ENCODE assay signal across 8 mouse cellular contexts in genomic region chr17:4994504-4994812, GRCm38 (mm10). TPM values are rescaled to one million over a fixed set of nuclear protein-coding genes. Genes with fewer than 3 reads are reported as not detected.
DNase-seq lines count a peak whose midpoint lies in the region; ATAC-seq and TF ChIP-seq lines count a peak whose summit lies in the region.

No protein-coding gene starts in this region.

- TF ChIP-seq POLR2A in embryonic fibroblast, embryonic 13.5 days (IDR thresholded peaks at IDR 0.05; ENCODE audit: low read depth, low read length) = no peak

- peak overlapping the region; percentile 55 for H3K4me2 ChIP-seq in lung, embryonic 15.5 days
- H3K4me2 ChIP-seq in intestine, embryonic 14.5 days (ENCODE audit: low read length) = peak overlapping the region; percentile 81
- peak overlapping the region; percentile 69 for H3K4me2 ChIP-seq in neural tube, embryonic 13.5 days

- H3K9ac ChIP-seq in lung, embryonic 15.5 days = peak overlapping the region; percentile 99
- peak overlapping the region; percentile 100 for H3K9ac ChIP-seq in intestine, embryonic 14.5 days (ENCODE audit: low read length)
- H3K9ac ChIP-seq in neural tube, embryonic 13.5 days = peak overlapping the region; percentile 100

- DNase-seq in lung, postnatal 36 days = no peak
- no peak for DNase-seq in intestine, embryonic 14.5 days (ENCODE audit: low spot score)
- DNase-seq in right cerebral cortex, postnatal 4 days = no peak
- no peak for DNase-seq in adrenal gland, postnatal 4 days (ENCODE audit: low spot score in 2 of 2)
- DNase-seq in lung, postnatal 25 days (ENCODE audit: low spot score) = no peak

- peak overlapping the region; percentile 96 for H3K4me3 ChIP-seq in lung, embryonic 15.5 days
- peak overlapping the region; percentile 97 for H3K4me3 ChIP-seq in embryonic fibroblast, embryonic 13.5 days (ENCODE audit: insufficient read depth, low read length)
- H3K4me3 ChIP-seq in intestine, embryonic 14.5 days (ENCODE audit: low read depth, low read length) = peak overlapping the region; percentile 80
- peak overlapping the region; percentile 98 for H3K4me3 ChIP-seq in neural tube, embryonic 13.5 days

- ATAC-seq in lung, embryonic 15.5 days (ENCODE audit: borderline replicate concordance, extremely low read depth, low FRiP score, low TSS enrichment) = peak; percentile 56
- peak; percentile 52 for ATAC-seq in intestine, embryonic 14.5 days (replicated peaks; ENCODE audit: low FRiP score, low TSS enrichment, low read depth)
- peak; percentile 42; the same call in 1 of the 2 replicates for ATAC-seq in neural tube, embryonic 13.5 days (ENCODE audit: low read depth)

- H3K27me3 ChIP-seq in lung, embryonic 15.5 days = no peaks in the 10 kb centered on the region
- no peaks in the 10 kb centered on the region for H3K27me3 ChIP-seq in intestine, embryonic 14.5 days (replicated peaks; ENCODE audit: control insufficient read depth, insufficient read depth, low read length)
- no peaks in the 10 kb centered on the region for H3K27me3 ChIP-seq in neural tube, embryonic 13.5 days

- H3K9me3 ChIP-seq in lung, embryonic 15.5 days = no peaks in the 10 kb centered on the region
- H3K9me3 ChIP-seq in intestine, embryonic 14.5 days (ENCODE audit: control insufficient read depth, low read length) = no peaks in the 10 kb centered on the region
- H3K9me3 ChIP-seq in neural tube, embryonic 13.5 days = no peaks in the 10 kb centered on the region

- peak overlapping the region; percentile 100 for H3K27ac ChIP-seq in lung, embryonic 15.5 days
- H3K27ac ChIP-seq in embryonic fibroblast, embryonic 13.5 days (ENCODE audit: insufficient read depth, low read length) = peak overlapping the region; percentile 92
- peak overlapping the region; percentile 100 for H3K27ac ChIP-seq in intestine, embryonic 14.5 days (ENCODE audit: low read depth)
- peak overlapping the region; percentile 100 for H3K27ac ChIP-seq in neural tube, embryonic 13.5 days (replicated peaks)

- no peak for TF ChIP-seq CTCF in embryonic fibroblast, embryonic 13.5 days (IDR thresholded peaks at IDR 0.05; ENCODE audit: borderline replicate concordance, insufficient read depth, low read length)

- no peaks in the 10 kb centered on the region for H3K36me3 ChIP-seq in lung, embryonic 15.5 days
- no peaks in the 10 kb centered on the region for H3K36me3 ChIP-seq in intestine, embryonic 14.5 days (ENCODE audit: control insufficient read depth, insufficient read depth, low read length)
- H3K36me3 ChIP-seq in neural tube, embryonic 13.5 days = no peaks in the 10 kb centered on the region

- peaks cover 10% of the 10 kb centered on the region for H3K4me1 ChIP-seq in lung, embryonic 15.5 days
- H3K4me1 ChIP-seq in embryonic fibroblast, embryonic 13.5 days (ENCODE audit: control insufficient read depth, insufficient read depth, low read length) = no peaks in the 10 kb centered on the region
- H3K4me1 ChIP-seq in intestine, embryonic 14.5 days (replicated peaks; ENCODE audit: control insufficient read depth, insufficient read depth, low read length) = peaks cover 14% of the 10 kb centered on the region
- peaks cover 42% of the 10 kb centered on the region for H3K4me1 ChIP-seq in neural tube, embryonic 13.5 days (replicated peaks)

- 1% methylated on average over 42 of the region's 55 CpGs for WGBS in lung, embryonic 15.5 days
- WGBS in intestine, embryonic 14.5 days = under 1% methylated on average over 23 of the region's 55 CpGs
- WGBS in neural tube, embryonic 13.5 days = 1% methylated on average over 40 of the region's 55 CpGs

RNA-seq across cellular contexts. Expression of gene Arid1b, which starts 0.3 kb away (rescaled TPM):
- 9.5 and 10.5 TPM in 2 replicates for polyA plus RNA-seq in lung, embryonic 15.5 days (2015; fragmentation: Nextera tagmentation; extraction: Ambion mirVana)
- 20.1 and 21.7 TPM in 2 replicates for polyA plus RNA-seq in embryonic fibroblast, embryonic 13.5 days (2011; ENCODE audit: insufficient read length, low read depth, missing spikeins)
- polyA plus RNA-seq in intestine, embryonic 14.5 days (2014; fragmentation: Nextera tagmentation; extraction: Ambion mirVana) = 14.9 and 16.4 TPM in 2 replicates
- 14.1 and 14.4 TPM in 2 replicates for polyA plus RNA-seq in neural tube, embryonic 13.5 days (2015; fragmentation: Nextera tagmentation; extraction: Ambion mirVana)
- 100 to 1,000 TPM in 1 of 2 experiments, 10 to 100 TPM in 1; 92.8 to 107 TPM for total RNA-seq in adrenal gland, postnatal 4 days (2021)
